Mouse (Mus musculus) adrenal gland, adult (tissue): ENCODE results near the gene Ndufv3.
"Not testable (repeated sequence)": the region's sequence is repeated elsewhere in the genome, so short reads cannot be mapped to it uniquely, and the experiment has no call there.

ENCODE experiments used
- DNase-seq, 2 experiments: peaks; one replicate each; pipeline ENCODE4 v3.0.0; 2022 to 2023; ENCODE audit warnings: low spot score in 1 of 2; ENCODE audit not compliant: inconsistent age in 2 of 2

Ndufv3 gene

GRCm38 (mm10) chr17:31511792-31512495, 8.0 kb upstream of the Ndufv3 start:
- peak; percentile 90 to 94 for DNase-seq

- DNase-seq, result no peak
These were observed 7.3 kb upstream of the Ndufv3 start for GRCm38 (mm10) chr17:31512593-31512992.

- peak in 1 of 2 experiments; percentile 43 for DNase-seq
These were observed 5.2 kb upstream of the Ndufv3 start for GRCm38 (mm10) chr17:31514696-31515095.

DNA sequence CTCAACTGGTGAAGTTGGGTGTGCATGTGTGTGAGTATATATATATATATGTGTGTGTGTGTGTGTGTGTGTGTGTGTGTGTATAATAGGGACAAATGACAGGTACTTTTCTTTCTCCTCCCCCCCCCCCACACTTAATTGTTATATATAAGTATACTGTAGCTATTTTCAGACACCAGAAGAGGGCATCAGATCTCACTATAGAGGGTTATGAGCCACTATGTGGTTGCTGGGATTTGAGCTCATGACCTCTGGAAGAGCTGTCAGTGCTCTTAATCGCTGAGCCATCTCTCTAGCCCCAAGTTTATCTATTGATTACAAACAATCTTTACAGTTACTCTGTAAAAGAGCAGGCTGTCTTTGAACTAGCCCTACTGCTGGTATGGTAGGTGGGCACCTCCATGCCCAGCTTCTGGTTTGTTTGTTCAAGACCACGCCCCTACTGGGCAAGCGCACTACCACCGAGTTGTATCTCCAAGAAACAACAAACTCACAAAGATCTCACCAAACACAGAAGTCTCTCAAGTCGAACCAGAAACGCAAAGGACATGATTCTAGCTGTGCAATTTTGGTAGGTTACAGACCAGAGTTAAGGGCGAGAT, 470 bp upstream of the Ndufv3 start:
- no peak for DNase-seq

- DNase-seq, result peak; percentile 39 to 74
These were observed 980 bp downstream of the Ndufv3 start for GRCm38 (mm10) chr17:31520895-31521294.

DNA sequence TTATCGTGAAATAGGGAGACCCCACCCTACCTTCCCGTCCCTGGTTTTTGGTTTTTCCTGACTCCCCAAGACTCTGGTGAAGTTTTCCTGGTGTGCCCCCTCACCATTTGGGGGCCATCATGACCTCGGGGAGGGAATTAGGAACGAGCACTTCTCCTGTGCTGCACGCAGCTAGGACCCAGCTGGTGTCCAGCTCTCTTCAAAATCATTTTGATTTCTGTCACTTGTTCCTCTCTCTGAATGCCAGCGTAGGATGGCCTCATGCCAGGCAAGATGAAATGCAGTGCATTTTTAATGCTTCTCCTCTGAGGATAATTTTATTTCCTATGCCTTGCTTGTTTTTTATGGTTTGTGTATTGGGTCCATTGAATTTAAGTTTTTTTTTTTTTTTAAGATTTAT, 2.0 kb downstream of the Ndufv3 start:
- no peak for DNase-seq

GRCm38 (mm10) chr17:31525114-31525513, 5.2 kb downstream of the Ndufv3 start:
- DNase-seq, result no peak

DNA sequence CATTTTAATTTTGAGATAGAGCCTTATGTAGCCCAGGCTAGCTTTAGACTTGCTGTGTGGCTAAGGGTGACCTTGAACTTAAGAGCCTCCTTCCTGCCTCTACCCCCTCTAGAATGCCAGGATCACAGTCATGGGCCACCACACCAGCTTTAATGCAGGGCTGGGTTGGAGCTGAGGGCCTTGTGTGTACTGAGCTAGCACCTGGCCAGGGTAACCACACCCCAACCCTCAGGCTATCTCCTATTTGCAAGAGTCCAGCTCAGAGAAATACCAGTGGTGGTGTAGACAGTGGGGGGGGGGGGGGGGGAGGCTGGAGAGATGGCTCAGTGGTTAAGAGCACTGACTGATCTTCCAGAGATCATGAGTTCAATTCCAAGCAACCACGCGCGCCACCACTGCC, 5.9 kb downstream of the Ndufv3 start:
- DNase-seq, result no peak

GRCm38 (mm10) chr17:31529314-31529713, 9.4 kb downstream of the Ndufv3 start:
- peak in 1 of 2 experiments; percentile 50 for DNase-seq

DNA sequence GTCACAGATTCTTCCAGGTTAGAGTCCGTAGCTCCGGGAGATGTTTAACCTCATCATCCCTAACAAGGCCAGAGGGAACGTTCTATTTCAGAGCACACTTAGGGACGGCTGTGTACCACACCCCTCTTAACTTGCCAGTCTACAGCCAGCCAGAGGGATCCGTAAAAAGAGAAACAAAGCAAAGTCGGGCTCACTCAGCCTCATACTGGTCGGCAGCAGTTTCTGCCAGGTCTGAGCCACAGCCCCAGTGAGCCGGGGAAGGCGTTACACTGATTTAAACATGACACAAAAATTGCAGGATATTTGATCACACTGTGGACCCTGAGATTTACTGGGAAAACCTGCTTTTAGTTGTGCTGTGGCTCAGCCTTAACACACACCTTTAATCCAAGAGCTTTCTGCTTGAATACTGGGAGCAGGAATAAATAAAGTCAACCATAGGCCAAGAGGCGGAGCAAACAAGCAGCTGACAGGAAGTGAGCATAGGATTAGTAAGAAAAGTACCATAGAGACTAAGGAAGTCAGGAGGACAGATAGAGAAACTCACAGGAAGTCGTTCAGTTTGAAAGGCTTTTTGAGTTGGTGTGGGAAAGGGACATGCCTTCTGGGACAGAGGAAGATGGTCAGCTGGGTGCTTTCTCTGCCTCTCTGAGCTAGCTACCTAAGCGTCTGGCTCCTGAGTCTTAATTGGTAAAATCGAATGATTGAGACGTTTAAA, 11.7 kb downstream of the Ndufv3 start:
- no peak for DNase-seq

GRCm38 (mm10) chr17:31532331-31532730, 12.4 kb downstream of the Ndufv3 start:
- not testable (repeated sequence) for DNase-seq

GRCm38 (mm10) chr17:31535358-31535757, 15.4 kb downstream of the Ndufv3 start:
- DNase-seq, result no peak

DNA sequence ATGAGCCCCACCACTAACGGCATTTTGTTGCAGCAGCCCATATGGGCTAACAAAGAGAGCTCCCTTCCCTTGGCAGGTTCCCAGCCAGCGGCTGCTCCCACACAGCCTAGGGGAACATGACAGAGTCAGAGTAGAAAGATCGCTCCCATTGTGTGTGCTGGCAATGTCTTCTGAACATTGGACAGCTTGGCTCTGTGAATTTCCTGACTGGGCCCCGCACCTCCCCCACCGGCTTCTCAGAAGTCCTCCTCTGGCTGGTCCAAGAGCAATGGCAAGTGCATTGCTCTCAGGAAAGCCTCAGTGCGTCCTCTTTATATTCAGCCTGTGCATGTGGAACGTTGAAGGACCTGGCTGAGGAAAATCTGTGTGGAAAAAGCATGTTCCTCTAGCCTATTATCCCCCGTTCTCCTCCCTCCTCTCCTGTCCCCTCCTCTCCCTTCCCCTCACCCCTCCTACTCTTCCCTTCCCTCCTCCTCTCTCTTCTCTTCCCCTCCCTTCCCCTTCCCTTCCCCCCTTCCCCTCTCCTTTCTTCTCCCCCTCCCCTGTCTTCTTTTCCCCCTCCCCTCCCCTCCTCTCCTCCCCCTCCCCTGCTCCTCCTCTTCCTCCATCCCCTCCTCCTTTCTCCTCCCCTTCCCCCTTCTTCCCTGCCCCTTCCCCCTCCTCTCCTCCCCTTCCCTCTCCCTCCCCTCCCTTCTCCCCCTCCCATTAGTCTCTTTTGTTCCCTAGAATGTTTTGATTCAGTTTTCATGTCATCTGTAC, 16.1 kb downstream of the Ndufv3 start:
- DNase-seq, result peak; percentile 31 to 52

GRCm38 (mm10) chr17:31540101-31540500, 20.2 kb downstream of the Ndufv3 start:
- no peak for DNase-seq

- no peak for DNase-seq
These were observed 21.0 kb downstream of the Ndufv3 start for GRCm38 (mm10) chr17:31540809-31541459.

GRCm38 (mm10) chr17:31541460-31541831, 21.5 kb downstream of the Ndufv3 start:
- DNase-seq, result peak; percentile 58 to 82

GRCm38 (mm10) chr17:31543574-31543973, 23.7 kb downstream of the Ndufv3 start:
- DNase-seq, result peak; percentile 51 to 80

- DNase-seq, result no peak
These were observed 26.7 kb downstream of the Ndufv3 start for GRCm38 (mm10) chr17:31546444-31547196.

DNA sequence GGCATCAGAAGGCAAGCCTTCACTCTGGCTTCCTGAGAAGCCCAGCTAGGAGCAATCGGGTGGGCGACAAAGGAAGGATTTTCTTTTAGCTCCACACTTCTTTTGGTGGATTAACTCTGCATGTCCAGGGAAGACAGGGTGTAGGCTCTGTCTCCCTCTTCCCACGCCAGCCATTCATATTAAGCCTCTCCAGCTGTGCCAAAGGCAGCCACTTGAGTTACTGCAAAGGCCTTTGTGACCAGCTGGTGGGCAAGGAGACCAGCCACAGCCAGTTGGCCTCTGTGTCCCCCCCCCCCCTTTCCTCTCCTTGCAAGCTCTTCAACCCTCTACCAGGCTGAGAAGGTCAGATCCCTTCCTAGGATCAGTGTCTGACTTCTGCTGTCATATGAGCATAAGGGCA, 28.1 kb downstream of the Ndufv3 start:
- DNase-seq, result no peak

- no peak for DNase-seq
These were observed 29.5 kb downstream of the Ndufv3 start for GRCm38 (mm10) chr17:31549389-31549788.
